Mouse (Mus musculus): Measurements from ENCODE around the gene Atp1a1.

The Atp1a1 gene

DNA sequence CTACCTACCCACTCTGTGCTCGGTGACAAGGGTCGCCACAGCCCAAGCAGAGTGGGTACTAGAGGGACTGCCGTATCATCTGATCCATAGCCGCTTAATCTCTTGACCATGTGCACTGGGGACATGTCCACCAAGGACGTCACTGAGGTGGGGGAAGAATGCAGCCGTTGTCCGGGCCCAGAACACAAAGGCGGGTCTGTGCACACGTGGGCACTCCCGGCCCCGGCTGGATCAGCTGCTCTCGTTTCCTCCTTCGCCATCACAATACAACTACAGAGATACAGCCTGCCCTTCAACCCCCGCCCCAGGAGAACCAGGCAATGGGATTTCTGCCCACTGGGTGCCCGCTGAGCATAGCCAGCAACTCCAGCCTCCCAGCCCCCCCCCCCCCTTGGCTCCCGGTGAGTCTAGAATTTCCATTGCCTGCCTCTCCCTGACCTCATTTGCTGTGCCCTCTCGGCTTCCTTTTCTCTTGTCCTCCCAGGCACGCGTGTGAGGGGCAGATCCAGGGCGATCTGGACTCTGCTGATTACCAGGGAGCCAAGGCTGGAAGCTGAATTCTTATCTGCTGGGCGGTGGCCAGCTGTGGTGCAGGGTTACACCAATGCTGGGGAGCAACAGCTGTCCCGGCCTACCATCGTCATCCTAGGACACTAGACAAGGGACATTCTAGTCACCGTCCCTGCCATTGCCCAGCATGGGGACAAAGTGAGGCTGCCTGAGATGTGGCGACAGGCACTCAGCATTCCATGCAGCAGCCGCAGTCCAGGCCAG, 52.8 kb downstream of the Atp1a1 start:
- DNase-seq: no peak

GRCm38 (mm10) chr3:101549749-101550148, 54.7 kb downstream of the Atp1a1 start:
- no peak for DNase-seq

DNA sequence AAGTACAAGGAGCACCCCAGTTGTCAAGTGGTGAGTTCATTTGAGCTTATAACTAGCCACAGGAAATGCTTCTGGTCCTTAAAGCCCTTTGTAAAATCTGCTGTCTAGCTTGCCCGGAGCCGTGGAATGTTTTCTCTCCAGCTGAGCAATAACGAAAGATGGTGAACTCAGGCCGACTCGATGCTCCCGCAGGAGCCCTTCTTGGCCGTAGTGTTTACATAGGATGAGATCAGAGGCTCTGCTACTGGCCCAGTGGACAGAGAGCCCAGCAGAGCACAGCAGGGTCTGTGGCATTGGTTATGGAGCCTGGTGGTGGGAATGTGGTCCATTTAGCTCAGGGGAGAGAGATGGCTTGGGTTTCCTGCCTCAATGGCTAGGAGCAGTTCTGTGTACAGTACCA, 60.4 kb downstream of the Atp1a1 start:
- DNase-seq: no peak

- DNase-seq: no peak
Observed at GRCm38 (mm10) chr3:101541571-101541970, 62.9 kb downstream of the Atp1a1 start.

DNA sequence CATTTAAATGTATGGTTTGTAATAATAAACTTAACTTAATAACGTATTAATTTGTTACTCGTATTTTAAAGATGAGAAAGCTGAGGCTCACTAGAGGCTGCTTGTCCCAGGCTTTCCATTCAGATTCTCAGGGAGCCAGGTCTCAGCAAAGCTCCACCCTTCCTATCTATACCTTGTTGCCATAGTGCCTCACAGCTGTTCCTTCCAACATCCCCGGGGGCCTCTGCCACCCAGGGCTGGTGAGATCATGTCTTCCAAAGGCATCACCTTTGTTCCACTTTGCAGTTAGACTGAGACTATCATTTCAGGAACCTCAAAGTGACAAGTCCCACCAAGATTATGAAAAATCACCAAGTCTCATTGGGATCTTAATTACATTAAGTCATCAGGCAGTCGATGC, 63.9 kb downstream of the Atp1a1 start:
- no peak for DNase-seq

DNA sequence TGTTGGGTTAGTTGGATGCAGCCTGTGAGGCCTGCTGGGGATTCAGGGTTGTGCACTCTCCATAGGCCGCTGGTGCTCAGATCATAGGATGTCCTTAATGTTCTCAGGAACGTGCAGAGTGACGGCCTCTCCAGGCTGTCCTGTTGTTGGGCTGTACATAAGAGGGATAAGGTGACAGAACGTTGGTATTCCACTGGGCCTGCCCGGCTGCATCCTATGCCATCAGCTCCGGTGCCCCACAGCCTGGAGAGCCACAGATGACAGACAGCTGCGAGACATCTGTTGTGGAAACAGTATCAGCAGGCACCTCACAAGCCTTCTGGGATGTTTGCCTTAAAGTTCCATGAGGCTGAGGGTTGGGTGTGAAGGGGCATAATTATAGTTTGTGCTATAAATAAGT, 68.2 kb downstream of the Atp1a1 start:
- no peak for DNase-seq

DNA sequence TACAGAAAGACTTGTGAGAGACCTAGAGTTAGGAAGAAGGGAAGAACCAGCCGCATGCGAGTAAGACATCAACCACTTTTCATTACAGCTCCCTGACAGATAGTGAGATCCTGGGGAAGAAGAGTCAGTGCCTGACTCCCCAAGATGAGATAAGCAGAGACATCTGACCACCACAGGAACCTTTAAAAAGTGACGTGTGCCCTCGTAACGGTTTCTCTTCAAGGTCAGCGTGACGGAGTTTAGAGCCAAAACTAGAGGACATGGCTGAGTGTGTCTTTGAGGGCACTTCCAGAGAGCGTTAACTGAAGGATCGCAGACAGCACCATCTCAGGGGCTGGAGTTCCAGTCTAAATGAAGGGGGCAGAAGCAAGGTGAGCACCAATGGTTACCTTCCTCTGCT, 70.2 kb downstream of the Atp1a1 start:
- DNase-seq: no peak

- no peak for DNase-seq
Observed at GRCm38 (mm10) chr3:101533373-101533772, 71.1 kb downstream of the Atp1a1 start.

DNA sequence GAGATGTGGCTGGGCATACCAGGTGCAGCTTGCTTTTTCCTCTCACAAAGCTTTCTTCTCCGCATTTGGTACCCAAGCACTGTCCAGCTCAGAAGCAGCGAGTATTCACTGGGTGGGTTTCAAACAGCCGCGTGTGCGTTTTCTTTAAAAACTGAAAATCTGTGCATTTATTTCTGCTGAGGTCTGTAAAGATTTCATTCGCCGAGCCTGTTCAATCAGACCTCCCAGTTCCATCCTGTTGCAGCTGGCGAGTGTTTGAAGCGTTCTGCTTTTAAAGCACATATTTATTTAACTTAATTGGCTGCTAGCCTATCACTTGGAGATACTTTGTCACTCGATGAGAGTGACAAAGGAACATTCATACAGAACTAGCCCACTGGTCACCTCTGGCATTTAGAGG, 73.6 kb downstream of the Atp1a1 start:
- DNase-seq: no peak

- DNase-seq: no peak
Observed at GRCm38 (mm10) chr3:101528900-101529594, 75.4 kb downstream of the Atp1a1 start.

DNA sequence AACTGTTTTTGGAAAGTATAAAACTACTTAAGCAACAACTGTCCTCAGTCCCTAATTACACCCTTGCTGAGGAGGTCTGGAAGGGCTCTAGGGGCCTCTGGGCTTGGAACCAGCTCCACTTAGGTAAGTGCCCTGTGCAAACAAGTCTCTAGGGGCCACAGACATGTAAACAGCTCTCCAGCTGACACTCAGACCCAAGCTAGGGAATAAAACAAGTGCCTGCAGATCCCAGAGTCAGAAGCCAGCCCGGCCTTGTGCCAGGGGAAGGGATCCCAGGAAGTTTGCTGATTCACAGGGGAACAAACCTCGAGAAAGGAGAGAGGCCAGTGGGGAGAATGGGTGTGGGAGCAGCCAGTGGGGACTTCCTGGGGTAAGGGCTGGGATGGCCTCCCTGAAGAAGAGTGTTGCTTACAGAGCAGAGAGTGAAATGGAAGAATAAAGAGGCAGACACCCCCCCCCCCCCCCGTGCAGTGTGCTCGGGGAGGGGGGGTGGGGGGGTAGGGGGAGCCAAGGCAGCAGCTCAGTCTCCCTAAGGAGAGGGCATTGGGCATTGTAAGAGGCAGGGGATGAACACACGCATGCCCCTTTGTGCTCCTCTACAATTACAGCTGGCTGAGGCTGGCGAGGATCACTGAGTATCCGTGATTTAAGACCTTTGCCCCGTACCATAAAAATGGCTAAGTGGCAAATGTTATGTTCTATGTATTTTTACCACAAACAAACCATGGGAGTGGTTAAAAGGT, 76.2 kb downstream of the Atp1a1 start:
- no peak for DNase-seq

GRCm38 (mm10) chr3:101526603-101527002, 77.9 kb downstream of the Atp1a1 start:
- no peak for DNase-seq

Measured in right cerebral cortex, postnatal 14 days (tissue).